Mouse (Mus musculus): ENCODE data around the gene Prss35. TPM values are rescaled to one million over a fixed set of nuclear protein-coding genes. Genes with fewer than 3 reads are reported as not detected.

The Prss35 gene
- polyA plus RNA-seq, 1 experiment from 2014 or later, result 17.5 TPM

- no peaks in the 10 kb centered on the region for H3K36me3 ChIP-seq
- H3K4me1 ChIP-seq, result no peaks in the 10 kb centered on the region
- H3K27ac ChIP-seq, result no peak overlapping the region
- ATAC-seq (ENCODE audit: insufficient read depth, low FRiP score, low read depth), result no peak
- H3K4me3 ChIP-seq (replicated peaks), result no peak overlapping the region
- H3K4me2 ChIP-seq, result no peak overlapping the region
- no peaks in the 10 kb centered on the region for H3K9me3 ChIP-seq
- 93% methylated on average over 6 of the region's 6 CpGs for WGBS
- H3K9ac ChIP-seq, result no peak overlapping the region
- no peaks in the 10 kb centered on the region for H3K27me3 ChIP-seq (replicated peaks)
Measured at GRCm38 (mm10) chr9:86775374-86775773, 31.9 kb downstream of the Prss35 start.

DNA sequence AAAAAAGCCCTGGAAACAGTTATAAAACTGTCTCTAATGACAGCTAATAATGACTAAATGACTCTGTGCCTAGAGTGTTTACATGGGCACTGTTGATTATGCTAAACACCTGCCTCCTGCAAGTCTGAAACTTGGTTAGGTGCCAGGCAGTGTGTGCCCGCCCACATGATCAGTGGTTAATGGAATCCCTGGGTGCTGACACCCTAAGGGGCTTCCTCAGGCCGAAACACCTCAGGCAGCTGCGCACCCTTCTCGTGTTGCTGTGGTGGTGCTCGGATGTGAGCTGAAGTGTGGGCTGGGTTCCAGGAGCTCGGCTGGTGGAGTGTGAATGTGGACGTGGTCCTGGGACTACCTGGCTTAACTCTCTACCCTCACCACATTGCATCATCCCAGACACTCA, 33.9 kb downstream of the Prss35 start:
- ATAC-seq (ENCODE audit: insufficient read depth, low FRiP score, low read depth), result no peak
- Histone ChIP-seq H3K36me3 (no peaks in the 10 kb centered on the region), H3K4me2 (no peak overlapping the region), H3K27ac (no peak overlapping the region), H3K9me3 (no peaks in the 10 kb centered on the region), H3K4me3 (replicated peaks) (no peak overlapping the region), H3K9ac (no peak overlapping the region), H3K4me1 (no peaks in the 10 kb centered on the region), H3K27me3 (replicated peaks) (no peaks in the 10 kb centered on the region)
- WGBS, result 48% methylated on average over 7 of the region's 7 CpGs

- Histone ChIP-seq H3K36me3 (no peaks in the 10 kb centered on the region), H3K4me1 (no peaks in the 10 kb centered on the region), H3K4me2 (no peak overlapping the region), H3K9ac (no peak overlapping the region), H3K9me3 (no peaks in the 10 kb centered on the region), H3K27ac (no peak overlapping the region), H3K27me3 (replicated peaks) (no peaks in the 10 kb centered on the region), H3K4me3 (replicated peaks) (no peak overlapping the region)
- no peak for ATAC-seq (ENCODE audit: insufficient read depth, low FRiP score, low read depth)
- 57% methylated on average over 4 of the region's 4 CpGs for WGBS
Measured at GRCm38 (mm10) chr9:86778212-86778611, 34.8 kb downstream of the Prss35 start.

DNA sequence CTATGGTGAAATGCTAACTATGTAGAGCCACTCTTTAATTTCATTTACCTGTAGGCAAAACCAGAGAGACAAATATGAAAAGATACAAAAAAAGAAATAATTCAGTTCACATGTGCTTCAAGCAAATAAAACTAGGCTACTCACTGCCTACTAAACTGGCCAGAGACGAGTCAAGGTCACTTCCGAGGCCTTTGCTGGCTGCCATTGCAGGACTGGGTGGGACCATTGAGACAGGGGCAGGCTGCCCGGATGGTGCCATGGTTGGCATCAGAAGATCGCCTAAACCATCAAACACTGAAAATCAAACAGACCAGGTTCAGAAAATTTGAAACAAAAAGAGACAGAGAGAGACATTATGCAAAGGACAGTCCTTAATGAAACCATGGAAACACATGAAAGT, 38.0 kb downstream of the Prss35 start:
- WGBS, result 86% methylated on average over 4 of the region's 4 CpGs
- Histone ChIP-seq H3K27ac (no peak overlapping the region), H3K4me3 (replicated peaks) (no peak overlapping the region), H3K4me1 (no peaks in the 10 kb centered on the region), H3K9ac (no peak overlapping the region), H3K9me3 (no peaks in the 10 kb centered on the region), H3K36me3 (no peaks in the 10 kb centered on the region), H3K27me3 (replicated peaks) (no peaks in the 10 kb centered on the region), H3K4me2 (no peak overlapping the region)
- ATAC-seq (ENCODE audit: insufficient read depth, low FRiP score, low read depth), result no peak

GRCm38 (mm10) chr9:86782836-86783235, 39.4 kb downstream of the Prss35 start:
- Histone ChIP-seq H3K4me2 (no peak overlapping the region), H3K9ac (no peak overlapping the region), H3K27ac (no peak overlapping the region), H3K9me3 (no peaks in the 10 kb centered on the region), H3K4me1 (no peaks in the 10 kb centered on the region), H3K27me3 (replicated peaks) (no peaks in the 10 kb centered on the region), H3K36me3 (no peaks in the 10 kb centered on the region), H3K4me3 (replicated peaks) (no peak overlapping the region)
- ATAC-seq (ENCODE audit: insufficient read depth, low FRiP score, low read depth), result no peak
- WGBS, result 82% methylated on average over 2 of the region's 2 CpGs

- H3K4me2 ChIP-seq, result no peak overlapping the region
- H3K4me3 ChIP-seq (replicated peaks), result no peak overlapping the region
- 0 out of 2 replicates have a peak, but pooled peaks cover 3% of the 10 kb centered on the region for H3K27me3 ChIP-seq (replicated peaks)
- no peaks in the 10 kb centered on the region for H3K36me3 ChIP-seq
- H3K27ac ChIP-seq, result no peak overlapping the region
- no peaks in the 10 kb centered on the region for H3K9me3 ChIP-seq
- WGBS, result 65% methylated on average over 6 of the region's 6 CpGs
- no peak overlapping the region for H3K9ac ChIP-seq
- ATAC-seq (ENCODE audit: insufficient read depth, low FRiP score, low read depth), result no peak
- H3K4me1 ChIP-seq, result no peaks in the 10 kb centered on the region
Measured at GRCm38 (mm10) chr9:86789186-86789585, 45.7 kb downstream of the Prss35 start.

DNA sequence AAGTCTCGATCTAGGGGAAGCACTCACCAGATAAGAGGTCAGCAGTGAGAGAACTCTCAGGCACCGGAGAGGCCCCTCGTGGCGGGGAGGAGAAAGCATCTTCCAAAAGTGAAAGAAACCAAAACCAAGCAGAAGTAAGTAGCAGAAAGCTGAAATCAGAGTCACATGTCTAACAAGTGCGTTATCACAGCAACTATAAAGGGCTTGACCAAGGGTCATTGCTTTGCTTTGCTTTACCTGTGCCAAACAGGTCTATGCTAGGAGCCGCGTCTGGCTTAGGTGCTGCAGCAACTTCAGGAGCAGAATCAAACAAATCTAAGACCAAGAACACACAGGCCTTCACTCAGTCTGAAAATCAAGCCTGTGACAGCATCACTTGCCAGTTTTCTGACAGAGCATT, 48.5 kb downstream of the Prss35 start:
- no peaks in the 10 kb centered on the region for H3K4me1 ChIP-seq
- 64% methylated on average over 7 of the region's 7 CpGs for WGBS
- 0 out of 2 replicates have a peak, but pooled peaks cover 3% of the 10 kb centered on the region for H3K27me3 ChIP-seq (replicated peaks)
- no peak overlapping the region for H3K9ac ChIP-seq
- H3K9me3 ChIP-seq, result no peaks in the 10 kb centered on the region
- no peak overlapping the region for H3K4me2 ChIP-seq
- no peaks in the 10 kb centered on the region for H3K36me3 ChIP-seq
- H3K4me3 ChIP-seq (replicated peaks), result no peak overlapping the region
- no peak overlapping the region for H3K27ac ChIP-seq
- ATAC-seq (ENCODE audit: insufficient read depth, low FRiP score, low read depth), result no peak

DNA sequence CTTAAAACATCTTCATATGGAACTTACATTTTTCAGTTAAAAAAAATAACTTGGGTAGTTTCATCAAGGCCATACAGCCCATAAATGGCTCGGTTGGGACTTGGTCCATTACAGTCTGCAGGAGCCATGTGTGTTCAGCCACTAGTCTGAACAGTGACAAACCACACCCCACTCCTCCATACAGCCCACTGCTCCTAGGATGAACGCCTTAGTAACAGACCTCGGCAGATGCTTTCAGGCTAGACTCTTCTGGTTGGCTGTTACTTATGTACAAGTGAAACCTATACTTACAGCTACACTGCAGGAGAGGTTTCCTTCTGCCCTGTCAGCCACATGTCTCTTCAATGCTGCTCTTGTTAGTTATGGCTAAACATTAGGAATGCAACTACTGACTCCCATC, 51.8 kb downstream of the Prss35 start:
- Histone ChIP-seq H3K4me3 (replicated peaks) (no peak overlapping the region), H3K4me1 (no peaks in the 10 kb centered on the region), H3K36me3 (no peaks in the 10 kb centered on the region), H3K4me2 (no peak overlapping the region), H3K9ac (no peak overlapping the region), H3K27ac (no peak overlapping the region), H3K27me3 (replicated peaks) (0 out of 2 replicates have a peak, but pooled peaks cover 3% of the 10 kb centered on the region), H3K9me3 (no peaks in the 10 kb centered on the region)
- 57% methylated on average over 3 of the region's 3 CpGs for WGBS
- ATAC-seq (ENCODE audit: insufficient read depth, low FRiP score, low read depth), result no peak

- H3K4me2 ChIP-seq, result no peak overlapping the region
- no peak overlapping the region for H3K4me3 ChIP-seq (replicated peaks)
- no peak for ATAC-seq (ENCODE audit: insufficient read depth, low FRiP score, low read depth)
- 90% methylated on average over 4 of the region's 4 CpGs for WGBS
- H3K27ac ChIP-seq, result no peak overlapping the region
- 0 out of 2 replicates have a peak, but pooled peaks cover under 1% of the 10 kb centered on the region for H3K27me3 ChIP-seq (replicated peaks)
- no peaks in the 10 kb centered on the region for H3K36me3 ChIP-seq
- H3K9ac ChIP-seq, result no peak overlapping the region
- H3K4me1 ChIP-seq, result no peaks in the 10 kb centered on the region
- H3K9me3 ChIP-seq, result no peaks in the 10 kb centered on the region
Measured at GRCm38 (mm10) chr9:86797553-86797952, 54.1 kb downstream of the Prss35 start.

GRCm38 (mm10) chr9:86798129-86798528, 54.7 kb downstream of the Prss35 start:
- no peak for ATAC-seq (ENCODE audit: insufficient read depth, low FRiP score, low read depth)
- Histone ChIP-seq H3K9me3 (no peaks in the 10 kb centered on the region), H3K36me3 (no peaks in the 10 kb centered on the region), H3K27ac (no peak overlapping the region), H3K9ac (no peak overlapping the region), H3K4me2 (no peak overlapping the region), H3K4me3 (replicated peaks) (no peak overlapping the region), H3K4me1 (no peaks in the 10 kb centered on the region), H3K27me3 (replicated peaks) (no peaks in the 10 kb centered on the region)
- 89% methylated on average over 5 of the region's 5 CpGs for WGBS

DNA sequence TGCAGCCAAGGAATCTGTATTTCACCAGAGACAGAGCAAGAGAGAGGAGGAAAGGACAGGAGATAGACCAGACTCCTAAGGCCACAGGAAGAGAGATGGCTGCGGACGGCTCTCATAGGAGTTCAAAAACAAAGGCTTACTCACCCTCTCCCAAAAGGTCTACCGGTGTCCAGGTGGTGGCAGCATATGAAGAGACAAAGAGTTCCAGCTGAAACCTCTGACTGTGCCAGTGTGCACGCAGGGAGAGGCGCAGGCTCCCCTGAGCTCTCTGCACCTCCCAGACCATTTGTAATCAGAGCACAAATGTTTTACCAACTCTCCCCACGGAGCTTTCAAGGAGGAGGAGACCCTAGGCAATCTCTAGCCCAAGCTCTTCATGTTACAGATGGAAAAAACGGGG, 55.2 kb downstream of the Prss35 start:
- Histone ChIP-seq H3K4me1 (no peaks in the 10 kb centered on the region), H3K36me3 (no peaks in the 10 kb centered on the region), H3K27ac (no peak overlapping the region), H3K4me2 (no peak overlapping the region), H3K9ac (no peak overlapping the region), H3K27me3 (replicated peaks) (no peaks in the 10 kb centered on the region), H3K4me3 (replicated peaks) (no peak overlapping the region), H3K9me3 (no peaks in the 10 kb centered on the region)
- no peak for ATAC-seq (ENCODE audit: insufficient read depth, low FRiP score, low read depth)
- WGBS, result 36% methylated on average over 7 of the region's 7 CpGs

DNA sequence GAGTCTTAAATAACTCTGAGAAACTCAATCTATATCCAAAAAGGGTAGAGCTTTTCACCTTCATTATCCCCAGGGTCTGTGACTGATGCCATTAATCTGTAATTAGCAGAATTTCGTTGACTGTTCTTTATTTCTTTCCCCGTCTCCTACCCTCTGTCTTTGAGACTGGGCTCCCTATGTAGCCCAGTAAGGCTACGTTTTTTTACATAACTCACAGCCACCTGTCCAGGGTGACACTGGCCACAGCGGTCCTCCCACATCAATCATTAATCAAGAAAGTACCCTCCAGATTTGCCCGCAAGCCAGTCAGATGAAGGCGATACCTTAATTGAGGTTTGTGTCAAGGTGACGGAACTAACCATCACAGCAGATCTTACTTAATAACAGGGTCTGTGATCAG, 55.6 kb downstream of the Prss35 start:
- ATAC-seq (ENCODE audit: insufficient read depth, low FRiP score, low read depth), result no peak
- H3K27me3 ChIP-seq (replicated peaks), result no peaks in the 10 kb centered on the region
- H3K4me2 ChIP-seq, result no peak overlapping the region
- WGBS, result 67% methylated on average over 7 of the region's 7 CpGs
- no peak overlapping the region for H3K27ac ChIP-seq
- no peaks in the 10 kb centered on the region for H3K36me3 ChIP-seq
- no peaks in the 10 kb centered on the region for H3K4me1 ChIP-seq
- no peak overlapping the region for H3K4me3 ChIP-seq (replicated peaks)
- no peaks in the 10 kb centered on the region for H3K9me3 ChIP-seq
- no peak overlapping the region for H3K9ac ChIP-seq

GRCm38 (mm10) chr9:86800600-86801163, 57.2 kb downstream of the Prss35 start:
- H3K4me2 ChIP-seq, result no peak overlapping the region
- H3K4me3 ChIP-seq (replicated peaks), result no peak overlapping the region
- H3K36me3 ChIP-seq, result no peaks in the 10 kb centered on the region
- no peaks in the 10 kb centered on the region for H3K9me3 ChIP-seq
- no peak overlapping the region for H3K9ac ChIP-seq
- no peak overlapping the region for H3K27ac ChIP-seq
- WGBS, result 35% methylated on average over 3 of the region's 3 CpGs
- no peak for ATAC-seq (ENCODE audit: insufficient read depth, low FRiP score, low read depth)
- H3K27me3 ChIP-seq (replicated peaks), result no peaks in the 10 kb centered on the region
- H3K4me1 ChIP-seq, result no peaks in the 10 kb centered on the region
